8 mouse cellular contexts compared by ENCODE assay signal in genomic region chr9:60687891-60688324, GRCm38 (mm10). TPM values are rescaled to one million over a fixed set of nuclear protein-coding genes. Genes with fewer than 3 reads are reported as not detected.
DNase-seq lines count a peak whose midpoint lies in the region; ATAC-seq lines count a peak whose summit lies in the region.

Lrrc49 (minus strand) TSS chr9:60688158.

- H3K27me3 ChIP-seq in embryonic facial prominence, embryonic 14.5 days (replicated peaks; ENCODE audit: control insufficient read depth, insufficient read depth, low read length) = no peaks in the 10 kb centered on the region
- H3K27me3 ChIP-seq in heart, embryonic 10.5 days (ENCODE audit: insufficient read depth, poor library complexity, severe bottlenecking) = no peaks in the 10 kb centered on the region
- no peaks in the 10 kb centered on the region for H3K27me3 ChIP-seq in kidney, embryonic 15.5 days

- H3K27ac ChIP-seq in embryonic facial prominence, embryonic 14.5 days (replicated peaks; ENCODE audit: low read depth, low read length) = peak within 1 kb of the TSS; percentile 77
- H3K27ac ChIP-seq in heart, embryonic 10.5 days = peak within 1 kb of the TSS; percentile 80
- peak within 1 kb of the TSS; percentile 79 for H3K27ac ChIP-seq in kidney, embryonic 15.5 days

- H3K9me3 ChIP-seq in embryonic facial prominence, embryonic 14.5 days (ENCODE audit: control insufficient read depth, low read length) = no peaks in the 10 kb centered on the region
- H3K9me3 ChIP-seq in heart, embryonic 10.5 days = no peaks in the 10 kb centered on the region
- no peaks in the 10 kb centered on the region for H3K9me3 ChIP-seq in kidney, embryonic 15.5 days (replicated peaks)

- peak within 1 kb of the TSS; percentile 54 for H3K4me3 ChIP-seq in embryonic facial prominence, embryonic 14.5 days (ENCODE audit: low read depth, low read length)
- H3K4me3 ChIP-seq in heart, embryonic 10.5 days = peak within 1 kb of the TSS; percentile 72
- peak within 1 kb of the TSS; percentile 55 for H3K4me3 ChIP-seq in kidney, embryonic 15.5 days (replicated peaks)

- under 1% methylated on average over 21 of the region's 21 CpGs for WGBS in embryonic facial prominence, embryonic 14.5 days
- WGBS in heart, embryonic 10.5 days = under 1% methylated on average over 21 of the region's 21 CpGs
- WGBS in kidney, embryonic 15.5 days = under 1% methylated on average over 21 of the region's 21 CpGs

- H3K4me2 ChIP-seq in embryonic facial prominence, embryonic 14.5 days (ENCODE audit: low read depth, low read length) = peak within 1 kb of the TSS; percentile 58
- peak within 1 kb of the TSS; percentile 61 for H3K4me2 ChIP-seq in kidney, embryonic 15.5 days

- ATAC-seq in embryonic facial prominence, embryonic 14.5 days (ENCODE audit: low read depth) = peak; percentile 96
- peak; percentile 95 for ATAC-seq in kidney, embryonic 15.5 days (replicated peaks; ENCODE audit: low FRiP score)
- peak; percentile 85 for ATAC-seq in monocyte, adult 5-6 weeks (replicated peaks; ENCODE audit: insufficient number of reproducible peaks, low FRiP score, low TSS enrichment, poor library complexity, severe bottlenecking)

- DNase-seq in 416B (ENCODE audit: low read depth) (peak; percentile 84), liver (peak; percentile 72)
- peak; percentile 71 to 81 for DNase-seq in adrenal gland, postnatal 4 days (ENCODE audit: low spot score in 2 of 2)
- peak; percentile 97 for DNase-seq in embryonic facial prominence, embryonic 14.5 days (ENCODE audit: low spot score)
- DNase-seq in heart, embryonic 10.5 days (ENCODE audit: low spot score) = peak; percentile 95
- DNase-seq in spleen, postnatal 4 days (ENCODE audit: low spot score in 2 of 2) = peak; percentile 63 to 79

- H3K9ac ChIP-seq in embryonic facial prominence, embryonic 14.5 days (ENCODE audit: low read depth, low read length) = peak within 1 kb of the TSS; percentile 64
- H3K9ac ChIP-seq in kidney, embryonic 15.5 days = peak within 1 kb of the TSS; percentile 41

- H3K36me3 ChIP-seq in embryonic facial prominence, embryonic 14.5 days (ENCODE audit: control insufficient read depth, insufficient read depth, low read length) = peaks cover 9% of the 10 kb centered on the region; the same call in 1 of the 2 replicates
- H3K36me3 ChIP-seq in heart, embryonic 10.5 days = peaks cover 9% of the 10 kb centered on the region; the same call in 1 of the 2 replicates
- peaks cover 6% of the 10 kb centered on the region for H3K36me3 ChIP-seq in kidney, embryonic 15.5 days

- H3K4me1 ChIP-seq in embryonic facial prominence, embryonic 14.5 days (ENCODE audit: control insufficient read depth, insufficient read depth, low read length) = 0 out of 2 replicates have a peak, but pooled peaks cover 5% of the 10 kb centered on the region
- 0 out of 2 replicates have a peak, but pooled peaks cover 3% of the 10 kb centered on the region for H3K4me1 ChIP-seq in heart, embryonic 10.5 days
- peaks cover 9% of the 10 kb centered on the region for H3K4me1 ChIP-seq in kidney, embryonic 15.5 days

RNA-seq across cellular contexts. Expression of gene Lrrc49, which starts in this region (rescaled TPM):
- 10 to 100 TPM; 38.0 to 39.5 TPM for total RNA-seq in adrenal gland, postnatal 4 days (2021)
- 20.4 and 22.9 TPM in 2 replicates for polyA plus RNA-seq in embryonic facial prominence, embryonic 14.5 days (2014; fragmentation: Nextera tagmentation; extraction: Ambion mirVana)
- 9.0 and 12.4 TPM in 2 replicates for polyA plus RNA-seq in heart, embryonic 10.5 days (2016; fragmentation: Nextera tagmentation; extraction: Ambion mirVana)
- 15.7 and 16.8 TPM in 2 replicates for polyA plus RNA-seq in kidney, embryonic 15.5 days (2015; fragmentation: Nextera tagmentation; extraction: Ambion mirVana)
- 0.85 to 2.6 TPM (median 0.86 TPM) in 3 replicates for total RNA-seq in monocyte, adult 5-6 weeks (2017)

Comparison
In these comparisons a context has a peak if more than half of its experiments do, and no peak if none do; other contexts are left out.
1. Peak in every context shown above with its lines: DNase-seq, ATAC-seq, H3K4me3 ChIP-seq and H3K27ac ChIP-seq.
2. RNA of gene Lrrc49 (total RNA-seq): 38.0 to 39.5 TPM in adrenal gland, postnatal 4 days; 0.85 to 2.6 TPM in monocyte, adult 5-6 weeks; every median in the first group is over 10 times any median in the second.